Mouse (Mus musculus) CH12.LX (cell line): Measurements from ENCODE around the gene Plrg1. TPM values are rescaled to one million over a fixed set of nuclear protein-coding genes. Genes with fewer than 3 reads are reported as not detected.

ENCODE experiments used
- DNase-seq: peaks from one replicate; pipeline ENCODE4 v3.0.0-alpha.2; 2013; ENCODE audit errors: extremely low read depth
- H3K27ac ChIP-seq: 2 replicates; pipeline ENCODE4 v1.5.1; 2012; ENCODE audit warnings: low read depth, mild to moderate bottlenecking, control low read depth, moderate library complexity; ENCODE audit not compliant: insufficient read depth
- H3K27me3 ChIP-seq: replicated peaks from 2 replicates; pipeline ENCODE3; 2012; ENCODE audit warnings: inconsistent platforms
- H3K36me3 ChIP-seq, 2 experiments: replicated peaks in 1 of 2; 2 replicates each; pipeline versions ENCODE3 to v1.6.1; 2012; ENCODE audit warnings: inconsistent platforms in 1 of 2, low read length in 1 of 2, mild to moderate bottlenecking in 1 of 2, mixed read lengths in 1 of 2, moderate library complexity in 1 of 2; ENCODE audit not compliant: control insufficient read depth in 1 of 2, insufficient read depth in 1 of 2
- H3K4me1 ChIP-seq, 2 experiments: 2 replicates each; pipeline ENCODE4 v1.6.1; 2012; ENCODE audit warnings: inconsistent platforms in 1 of 2, moderate library complexity in 1 of 2; ENCODE audit not compliant: insufficient read depth in 2 of 2, control insufficient read depth in 1 of 2
- H3K4me2 ChIP-seq: 2 replicates; pipeline ENCODE4 v1.6.1; 2012; ENCODE audit warnings: low read depth, mild to moderate bottlenecking, control low read depth; ENCODE audit not compliant: poor library complexity, insufficient read depth, severe bottlenecking
- H3K4me3 ChIP-seq, 3 experiments: fragments of 150-350 bp in 1 of 3; sonication (generic) in 1 of 3; replicated peaks in 1 of 3; 2 replicates each; pipeline versions ENCODE3 to v1.5.1; 2011 to 2012; ENCODE audit warnings: low read depth in 2 of 3, low read length in 2 of 3, mild to moderate bottlenecking in 2 of 3, moderate library complexity in 2 of 3, control low read depth in 1 of 3, improper control_type of control experiment in 1 of 3, inconsistent platforms in 1 of 3, mixed read lengths in 1 of 3; ENCODE audit not compliant: poor library complexity in 1 of 3
- H3K79me2 ChIP-seq: replicated peaks from 2 replicates; pipeline ENCODE4 v1.6.1; 2012; ENCODE audit warnings: mild to moderate bottlenecking, moderate library complexity; ENCODE audit not compliant: control insufficient read depth, poor library complexity, insufficient read depth, severe bottlenecking; ENCODE audit errors: extremely low read depth
- H3K9ac ChIP-seq: 2 replicates; pipeline ENCODE4 v1.6.1; 2012; ENCODE audit warnings: low read depth, mild to moderate bottlenecking, control low read depth, moderate library complexity; ENCODE audit not compliant: insufficient read depth
- H3K9me3 ChIP-seq: replicated peaks from 2 replicates; pipeline ENCODE3; 2012; ENCODE audit warnings: low read length, inconsistent platforms, mixed read lengths
- BHLHE40 ChIP-seq: IDR thresholded peaks from 2 replicates; pipeline ENCODE4 v1.6.1; 2011; ENCODE audit warnings: mild to moderate bottlenecking, low read depth, low read length, improper control_type of control experiment
- CHD1 ChIP-seq: IDR thresholded peaks from 2 replicates; pipeline ENCODE4 v1.6.1; 2012; ENCODE audit warnings: low read depth, low read length, improper control_type of control experiment, inconsistent platforms
- CTCF ChIP-seq, 2 experiments: IDR thresholded peaks in 1 of 2; conservative IDR thresholded peaks in 1 of 2; 2 replicates each; pipeline ENCODE4 v1.5.1; 2011 to 2012; ENCODE audit warnings: low read depth in 2 of 2, low read length in 2 of 2, improper control_type of control experiment in 1 of 2, inconsistent platforms in 1 of 2, mild to moderate bottlenecking in 1 of 2, moderate library complexity in 1 of 2
- E2F4 ChIP-seq: IDR thresholded peaks from 2 replicates; pipeline ENCODE4 v1.6.1; 2011; ENCODE audit warnings: low read depth, low read length, improper control_type of control experiment; ENCODE audit not compliant: insufficient replicate concordance
- ELF1 ChIP-seq: IDR thresholded peaks from 2 replicates; pipeline ENCODE4 v1.6.1; 2014; ENCODE audit warnings: low read depth, mild to moderate bottlenecking, inconsistent platforms, low read length, improper control_type of control experiment
- EP300 ChIP-seq: IDR thresholded peaks from 2 replicates; pipeline ENCODE4 v1.6.1; 2011; ENCODE audit warnings: low read length, improper control_type of control experiment
- GABPA ChIP-seq: IDR thresholded peaks from 2 replicates; pipeline ENCODE4 v1.6.1; 2012; ENCODE audit warnings: low read depth, low read length, improper control_type of control experiment, inconsistent platforms; ENCODE audit not compliant: insufficient replicate concordance
- IRF4 ChIP-seq: IDR thresholded peaks from 2 replicates; pipeline ENCODE4 v1.6.1; 2014; ENCODE audit warnings: low read depth, mild to moderate bottlenecking, inconsistent platforms, low read length, improper control_type of control experiment
- MAFK ChIP-seq: IDR thresholded peaks from 2 replicates; pipeline ENCODE4 v1.6.1; 2011; ENCODE audit warnings: low read length, improper control_type of control experiment; ENCODE audit not compliant: insufficient replicate concordance
- MAX ChIP-seq: IDR thresholded peaks from 2 replicates; pipeline ENCODE4 v1.6.1; 2011; ENCODE audit warnings: low read length, improper control_type of control experiment
- MAZ ChIP-seq: IDR thresholded peaks from 2 replicates; pipeline ENCODE4 v1.6.1; 2012; ENCODE audit warnings: low read depth, mild to moderate bottlenecking, inconsistent platforms, low read length, improper control_type of control experiment, moderate library complexity
- MXI1 ChIP-seq: IDR thresholded peaks from 2 replicates; pipeline ENCODE4 v1.6.1; 2011; ENCODE audit warnings: mild to moderate bottlenecking, low read depth, low read length, improper control_type of control experiment
- MYC ChIP-seq: IDR thresholded peaks from 2 replicates; pipeline ENCODE4 v1.6.1; 2011; ENCODE audit warnings: low read depth, mild to moderate bottlenecking, improper control_type of control experiment, low read length
- NELFE ChIP-seq: IDR thresholded peaks from 2 replicates; pipeline ENCODE4 v1.6.1; 2011; ENCODE audit warnings: low read depth, low read length, improper control_type of control experiment
- NRF1 ChIP-seq: IDR thresholded peaks from 2 replicates; pipeline ENCODE4 v1.6.1; 2014; ENCODE audit warnings: low read depth, mild to moderate bottlenecking, inconsistent platforms, low read length, improper control_type of control experiment, moderate library complexity
- POLR2A ChIP-seq: IDR thresholded peaks from 2 replicates; pipeline ENCODE4 v1.6.1; 2011; ENCODE audit warnings: low read depth, mild to moderate bottlenecking, improper control_type of control experiment, low read length
- RAD21 ChIP-seq: IDR thresholded peaks from 2 replicates; pipeline ENCODE4 v1.6.1; 2011; ENCODE audit warnings: low read depth, mild to moderate bottlenecking, low read length, improper control_type of control experiment, moderate library complexity
- SMC3 ChIP-seq: IDR thresholded peaks from 2 replicates; pipeline ENCODE4 v1.6.1; 2011; ENCODE audit warnings: low read depth, low read length, improper control_type of control experiment
- TCF12 ChIP-seq: IDR thresholded peaks from 2 replicates; pipeline ENCODE4 v1.6.1; 2014; ENCODE audit warnings: low read depth, mild to moderate bottlenecking, inconsistent platforms, low read length, improper control_type of control experiment
- UBTF ChIP-seq: IDR thresholded peaks from 2 replicates; pipeline ENCODE4 v1.6.1; 2012; ENCODE audit warnings: low read depth, mild to moderate bottlenecking, inconsistent platforms, low read length, improper control_type of control experiment, moderate library complexity
- USF1 ChIP-seq: IDR thresholded peaks from 2 replicates; pipeline ENCODE4 v1.6.1; 2014; ENCODE audit warnings: low read depth, mild to moderate bottlenecking, inconsistent platforms, low read length, improper control_type of control experiment
- USF2 ChIP-seq: conservative IDR thresholded peaks from 2 replicates; pipeline ENCODE4 v1.6.1; 2011; ENCODE audit warnings: low read depth, low read length, improper control_type of control experiment
- ZC3H11A ChIP-seq: IDR thresholded peaks from 2 replicates; pipeline ENCODE4 v1.6.1; 2012; ENCODE audit warnings: low read depth, mild to moderate bottlenecking, inconsistent platforms, low read length, improper control_type of control experiment
- dilution Hi-C: fragments of 300-500 bp; cut with MboI; formaldehyde crosslinking; loops from 2 replicates; pipeline ENCODE4 v1.14.3; 2020; ENCODE audit warnings: low sequenced_read_pairs; ENCODE audit not compliant: extremely low pct_unique_long_range_greater_than_20kb, extremely low pct_ligation_motif_present
- in situ Hi-C: fragments of 300-500 bp; cut with MboI; formaldehyde crosslinking; loops from 3 replicates; pipeline ENCODE4 v1.14.3; 2019; ENCODE audit warnings: low sequenced_read_pairs, low pct_ligation_motif_present, low pct_unique_long_range_greater_than_20kb, mixed read lengths
- polyA plus RNA-seq: library from polyadenylated mRNA; unstranded; fragments of >175 nt; gene quantifications from 2 replicates; pipeline ENCODE4 v1.2.1, GENCODE M21; 2012; ENCODE audit warnings: low read depth; ENCODE audit not compliant: insufficient read length
- total RNA-seq, 2 experiments: library from RNA; depleted of rRNA; stranded (reverse); fragments of 300-350 nt in 1 of 2; fragments of >200 nt in 1 of 2; gene quantifications; 2 replicates each; pipeline ENCODE4 v1.2.3; 2012 to 2014

The Plrg1 gene
- total and polyA plus RNA-seq, 3 experiments, result 93.1 to 128 (median 108) TPM

- Histone ChIP-seq H3K27ac (no peak overlapping the region), H3K4me1 (no peaks in the 10 kb centered on the region), H3K9me3 (no peaks in the 10 kb centered on the region), H3K79me2 (no peaks in the 10 kb centered on the region), H3K4me3 (no peak overlapping the region), H3K36me3 (peaks cover 53 to 84% of the 10 kb centered on the region in 2 experiments), H3K9ac (no peak overlapping the region), H3K4me2 (no peak overlapping the region), H3K27me3 (no peaks in the 10 kb centered on the region)
- in situ Hi-C loops, result no loop called here
- dilution Hi-C loops, result no loop called here
- no peak for DNase-seq
- TF ChIP-seq UBTF (no peak), E2F4 (no peak), TCF12 (no peak), GABPA (no peak)
Observed at GRCm38 (mm10) chr3:83070231-83070630, 14.9 kb downstream of the Plrg1 start.

- in situ Hi-C loops, result no loop called here
- Histone ChIP-seq H3K27me3 (no peaks in the 10 kb centered on the region), H3K4me2 (no peak overlapping the region), H3K9me3 (no peaks in the 10 kb centered on the region), H3K9ac (no peak overlapping the region)
- TF ChIP-seq USF2, result no peak
- no peak for TF ChIP-seq MAZ
- no peak for TF ChIP-seq E2F4
- TF ChIP-seq, all 38 proteins: peak for 0
- dilution Hi-C loops, result no loop called here
- no peaks in the 10 kb centered on the region; a peak in 1 of 4 replicates for H3K4me1 ChIP-seq
- H3K79me2 ChIP-seq, result no peaks in the 10 kb centered on the region
- DNase-seq, result no peak
- H3K36me3 ChIP-seq, result peaks cover 4 to 22% of the 10 kb centered on the region in 2 experiments
- no peak overlapping the region for H3K27ac ChIP-seq
- no peak overlapping the region for H3K4me3 ChIP-seq
Observed at GRCm38 (mm10) chr3:83076563-83076962, 21.2 kb downstream of the Plrg1 start.

- in situ Hi-C loops, result no loop called here
- H3K27ac ChIP-seq, result no peak overlapping the region
- H3K36me3 ChIP-seq, result no peaks in the 10 kb centered on the region
- H3K4me1 ChIP-seq, result no peaks in the 10 kb centered on the region; a peak in 1 of 4 replicates
- peak overlapping the region; percentile 69 for H3K4me2 ChIP-seq
- no peaks in the 10 kb centered on the region for H3K79me2 ChIP-seq
- dilution Hi-C loops, result no loop called here
- H3K27me3 ChIP-seq, result no peaks in the 10 kb centered on the region
- peak overlapping the region; percentile 45 to 55 (median 46) for H3K4me3 ChIP-seq
- DNase-seq, result peak; percentile 84
- H3K9me3 ChIP-seq, result no peaks in the 10 kb centered on the region
- H3K9ac ChIP-seq, result peak overlapping the region; percentile 54
- TF ChIP-seq E2F4, result no peak
- peak; percentile 84 for TF ChIP-seq SMC3
- peak; percentile 40; the same call in 1 of the 2 replicates for TF ChIP-seq ELF1
- peak; percentile 33; the same call in 1 of the 2 replicates for TF ChIP-seq ZC3H11A
- no peak for TF ChIP-seq POLR2A
- TF ChIP-seq MAFK, result no peak
- 0 out of 2 replicates have a peak, but pooled peaks have one; percentile 40 for TF ChIP-seq MXI1
- no peak for TF ChIP-seq USF1
- TF ChIP-seq NRF1, result no peak
- peak; percentile 51 for TF ChIP-seq BHLHE40
- TF ChIP-seq CHD1, result no peak
- peak; percentile 94 for TF ChIP-seq RAD21
- TF ChIP-seq MAZ, result 0 out of 2 replicates have a peak, but pooled peaks have one; percentile 10
- peak; percentile 96 to 100 for TF ChIP-seq CTCF (conservative IDR thresholded peaks at IDR 0.05 in 1 of 2, IDR thresholded peaks at IDR 0.05 in 1 of 2; ENCODE audit: low read depth in 2 of 2, low read length in 2 of 2)
- 0 out of 2 replicates have a peak, but pooled peaks have one; percentile 42 for TF ChIP-seq IRF4
- TF ChIP-seq MYC, result 0 out of 2 replicates have a peak, but pooled peaks have one; percentile 22
- no peak; the same call in 1 of the 2 replicates for TF ChIP-seq MAX
- peak; percentile 27; the same call in 1 of the 2 replicates for TF ChIP-seq EP300
- no peak for TF ChIP-seq NELFE
Observed at GRCm38 (mm10) chr3:83080567-83081055, 25.3 kb downstream of the Plrg1 start.
